Mouse (Mus musculus) ES-Bruce4 (cell line): ENCODE data around the gene Aqp8. TPM values are rescaled to one million over a fixed set of nuclear protein-coding genes. Genes with fewer than 3 reads are reported as not detected.

Experiments used
- H3K27ac ChIP-seq: 2 replicates; pipeline ENCODE4 v1.5.1; 2012; ENCODE audit warnings: low read length, inconsistent platforms; ENCODE audit not compliant: insufficient read depth
- H3K27me3 ChIP-seq: 2 replicates; pipeline ENCODE4 v1.6.1; 2012; ENCODE audit warnings: mild to moderate bottlenecking, low read length, inconsistent platforms; ENCODE audit not compliant: control insufficient read depth, poor library complexity, insufficient read depth, severe bottlenecking
- H3K36me3 ChIP-seq: 2 replicates; pipeline ENCODE4 v1.6.1; 2012; ENCODE audit warnings: inconsistent platforms, mild to moderate bottlenecking, low read length, moderate library complexity; ENCODE audit not compliant: control insufficient read depth, poor library complexity, insufficient read depth, severe bottlenecking
- H3K4me1 ChIP-seq: one replicate; pipeline ENCODE4 v1.8.1; 2011; ENCODE audit warnings: low read length; ENCODE audit not compliant: control insufficient read depth, insufficient read depth
- H3K4me3 ChIP-seq: 2 replicates; pipeline ENCODE4 v1.5.1; 2011; ENCODE audit warnings: low read depth, mild to moderate bottlenecking, low read length
- H3K9ac ChIP-seq: 2 replicates; pipeline ENCODE4 v1.6.1; 2012; ENCODE audit warnings: low read depth, mild to moderate bottlenecking, inconsistent platforms; ENCODE audit not compliant: poor library complexity, severe bottlenecking
- H3K9me3 ChIP-seq: replicated peaks from 2 replicates; pipeline ENCODE4 v1.6.1; 2012; ENCODE audit warnings: mild to moderate bottlenecking, low read length, inconsistent platforms; ENCODE audit not compliant: control insufficient read depth, poor library complexity, insufficient read depth, severe bottlenecking
- CTCF ChIP-seq: IDR thresholded peaks from one replicate; pipeline ENCODE4 v1.8.1; 2011; ENCODE audit warnings: low read depth, low read length
- EP300 ChIP-seq: IDR thresholded peaks from 2 replicates; pipeline ENCODE4 v1.6.1; 2011; ENCODE audit warnings: low read depth, low read length; ENCODE audit not compliant: insufficient read depth
- POLR2A ChIP-seq: IDR thresholded peaks from one replicate; pipeline ENCODE4 v1.8.1; 2011; ENCODE audit warnings: low read length; ENCODE audit not compliant: insufficient read depth
- polyA plus RNA-seq: library from polyadenylated mRNA; stranded (reverse); fragments of >200 nt; gene quantifications from 2 replicates; pipeline ENCODE4 v1.2.4, GENCODE M21; 2011; ENCODE audit warnings: low read depth; ENCODE audit not compliant: missing spikeins, insufficient read depth, insufficient read length

Gene Aqp8
- polyA plus RNA-seq, 1 experiment = not detected

GRCm38 (mm10) chr7:123459247-123459646 is 2.8 kb upstream of the Aqp8 start:
- Histone ChIP-seq H3K27me3 (no peaks in the 10 kb centered on the region), H3K9ac (no peak overlapping the region), H3K9me3 (no peaks in the 10 kb centered on the region), H3K36me3 (no peaks in the 10 kb centered on the region), H3K4me1 (no peaks in the 10 kb centered on the region), H3K27ac (no peak overlapping the region), H3K4me3 (no peak overlapping the region)
- TF ChIP-seq EP300 = no peak
- TF ChIP-seq CTCF = no peak
- TF ChIP-seq POLR2A = no peak

DNA sequence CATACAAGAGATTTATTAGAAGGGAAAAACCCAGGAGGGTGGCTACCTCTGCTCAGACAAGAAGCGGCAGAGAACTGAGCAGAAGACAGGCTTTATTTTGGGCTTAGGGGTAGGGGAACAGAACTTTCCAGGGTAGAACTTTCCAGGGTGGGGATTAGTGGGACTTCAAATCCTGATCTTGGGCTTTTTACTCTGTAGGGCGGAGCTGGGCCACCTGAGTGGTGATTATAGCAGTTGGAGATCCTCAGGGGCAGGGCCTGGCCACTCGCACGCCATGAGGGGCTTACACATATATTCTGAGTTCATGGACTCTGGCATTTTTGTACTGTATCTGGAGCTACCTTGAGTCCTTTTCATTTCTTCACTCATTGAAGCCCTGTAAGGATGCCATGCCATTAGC is 775 bp upstream of the Aqp8 start:
- no peak for TF ChIP-seq POLR2A
- no peak for TF ChIP-seq CTCF
- TF ChIP-seq EP300 = no peak
- no peaks in the 10 kb centered on the region for H3K27me3 ChIP-seq
- no peak overlapping the region for H3K4me3 ChIP-seq
- H3K4me1 ChIP-seq = no peaks in the 10 kb centered on the region
- no peaks in the 10 kb centered on the region for H3K36me3 ChIP-seq
- no peak overlapping the region for H3K27ac ChIP-seq
- H3K9me3 ChIP-seq = no peaks in the 10 kb centered on the region
- H3K9ac ChIP-seq = no peak overlapping the region

DNA sequence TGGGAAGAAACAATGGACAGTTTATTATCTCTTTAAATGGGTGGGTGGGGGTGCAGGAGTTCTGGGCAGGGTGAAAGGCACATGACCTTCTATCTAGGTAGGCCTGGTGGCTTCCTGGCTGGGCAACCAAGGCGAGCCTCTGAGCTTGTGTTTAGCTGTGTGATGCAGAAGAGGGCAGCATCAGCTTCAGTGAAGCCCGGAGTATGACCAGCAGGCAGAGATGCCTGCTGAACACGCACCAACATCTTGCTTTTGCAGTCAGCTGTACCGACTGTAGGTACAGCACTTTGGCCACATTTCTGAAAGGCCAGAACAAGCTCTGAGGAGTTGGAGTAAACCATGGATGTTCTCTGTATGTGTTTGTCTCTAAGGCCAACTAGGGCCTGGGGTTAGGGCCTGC is 1.5 kb downstream of the Aqp8 start:
- Histone ChIP-seq H3K36me3 (no peaks in the 10 kb centered on the region), H3K27ac (no peak overlapping the region)
- no peak for TF ChIP-seq POLR2A
- no peak for TF ChIP-seq EP300
- no peak for TF ChIP-seq CTCF

DNA sequence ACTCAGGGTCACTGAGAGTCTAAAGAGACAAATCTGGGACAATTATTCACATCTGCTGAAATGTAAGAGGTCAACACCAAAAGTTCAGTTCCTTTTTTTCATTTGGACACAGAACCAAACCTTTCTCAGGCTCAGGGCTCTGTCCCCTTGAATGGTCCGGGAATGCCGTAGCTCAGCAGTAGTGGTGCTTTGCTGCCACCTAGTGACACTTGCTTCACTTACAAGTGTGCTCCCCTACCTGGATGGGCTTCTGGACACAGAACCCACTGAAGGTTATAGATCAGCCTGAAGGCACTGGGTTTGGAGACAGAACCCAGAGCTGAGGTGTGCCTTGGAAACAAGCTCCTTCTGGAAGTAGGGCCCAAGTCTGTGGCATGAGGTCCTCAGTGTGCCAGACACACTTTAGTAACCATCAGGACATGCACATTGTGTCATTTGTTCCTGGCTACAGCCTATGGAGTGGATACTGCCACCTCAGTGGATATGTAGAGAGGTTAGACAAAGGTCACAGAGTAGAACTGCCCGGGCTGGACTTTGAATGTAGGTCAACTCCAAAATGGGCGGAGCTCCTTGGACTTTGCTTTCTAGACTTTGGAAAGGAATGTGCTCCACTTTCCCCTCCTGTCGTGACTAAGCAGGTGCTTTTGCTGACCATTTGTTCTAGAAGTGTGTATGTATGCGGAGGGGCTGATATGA is 3.7 kb downstream of the Aqp8 start:
- TF ChIP-seq CTCF (peak; percentile 97), POLR2A (no peak), EP300 (no peak)

More for the DNA sequence above, 1.5 kb downstream of the Aqp8 start:
- no peak overlapping the region for H3K4me3 ChIP-seq
- no peak overlapping the region for H3K9ac ChIP-seq
- H3K9me3 ChIP-seq = no peaks in the 10 kb centered on the region
- no peaks in the 10 kb centered on the region for H3K27me3 ChIP-seq
- no peaks in the 10 kb centered on the region for H3K4me1 ChIP-seq

DNA sequence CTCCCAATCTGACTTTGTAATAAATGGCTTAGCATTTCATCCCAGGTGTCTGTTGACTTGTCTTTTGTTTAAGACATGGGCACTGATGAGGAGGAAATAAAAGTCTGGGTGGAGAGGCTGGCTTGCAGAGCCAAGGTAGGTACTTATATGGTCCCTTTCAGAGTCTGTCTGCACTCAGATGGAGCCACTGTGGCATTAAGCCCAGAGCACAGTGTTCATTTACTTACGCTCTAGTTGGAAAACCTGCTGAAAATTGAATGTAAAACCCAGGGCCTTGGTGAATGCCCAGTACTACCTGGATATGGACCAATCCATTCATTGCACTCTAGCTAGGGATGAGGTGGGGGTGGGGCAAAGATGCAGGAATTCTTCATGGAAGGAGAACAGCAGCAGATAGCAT is 5.9 kb downstream of the Aqp8 start:
- TF ChIP-seq POLR2A (no peak), CTCF (no peak), EP300 (no peak)
- Histone ChIP-seq H3K4me3 (no peak overlapping the region), H3K27me3 (no peaks in the 10 kb centered on the region), H3K9me3 (no peaks in the 10 kb centered on the region), H3K4me1 (no peaks in the 10 kb centered on the region), H3K9ac (no peak overlapping the region), H3K36me3 (no peaks in the 10 kb centered on the region), H3K27ac (no peak overlapping the region)

More for the DNA sequence above, 3.7 kb downstream of the Aqp8 start:
- H3K4me1 ChIP-seq = no peaks in the 10 kb centered on the region
- no peaks in the 10 kb centered on the region for H3K27me3 ChIP-seq
- no peaks in the 10 kb centered on the region for H3K9me3 ChIP-seq
- H3K9ac ChIP-seq = no peak overlapping the region
- H3K27ac ChIP-seq = no peak overlapping the region
- H3K36me3 ChIP-seq = no peaks in the 10 kb centered on the region
- no peak overlapping the region for H3K4me3 ChIP-seq

DNA sequence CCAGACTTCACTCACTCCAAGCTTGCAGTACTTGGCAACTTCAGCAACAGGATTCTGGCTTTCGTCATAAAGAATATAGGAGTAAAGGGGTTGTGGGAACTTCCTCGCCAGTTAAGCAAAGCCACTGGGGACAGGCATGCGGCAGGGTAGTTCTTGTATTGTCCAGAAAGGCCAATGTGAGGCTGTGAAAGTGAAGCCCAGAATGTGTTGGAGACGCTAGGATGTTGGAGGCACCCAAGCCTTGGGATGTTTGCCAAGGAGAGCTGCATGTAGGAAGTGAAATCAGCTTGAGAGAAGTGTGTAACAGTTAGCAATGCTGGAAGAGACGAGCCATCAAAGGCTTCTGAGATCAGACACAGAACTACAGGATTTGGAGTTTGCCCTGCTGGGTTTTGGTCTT is 25.6 kb downstream of the Aqp8 start:
- no peaks in the 10 kb centered on the region for H3K4me1 ChIP-seq
- H3K4me3 ChIP-seq = no peak overlapping the region
- H3K9ac ChIP-seq = no peak overlapping the region
- H3K36me3 ChIP-seq = no peaks in the 10 kb centered on the region
- no peaks in the 10 kb centered on the region for H3K9me3 ChIP-seq
- TF ChIP-seq EP300 (no peak), POLR2A (no peak), CTCF (no peak)
- no peaks in the 10 kb centered on the region; the same call in none of the 2 replicates for H3K27me3 ChIP-seq
- H3K27ac ChIP-seq = no peak overlapping the region
